Mouse (Mus musculus): ENCODE data around the gene Nle1.

DNA sequence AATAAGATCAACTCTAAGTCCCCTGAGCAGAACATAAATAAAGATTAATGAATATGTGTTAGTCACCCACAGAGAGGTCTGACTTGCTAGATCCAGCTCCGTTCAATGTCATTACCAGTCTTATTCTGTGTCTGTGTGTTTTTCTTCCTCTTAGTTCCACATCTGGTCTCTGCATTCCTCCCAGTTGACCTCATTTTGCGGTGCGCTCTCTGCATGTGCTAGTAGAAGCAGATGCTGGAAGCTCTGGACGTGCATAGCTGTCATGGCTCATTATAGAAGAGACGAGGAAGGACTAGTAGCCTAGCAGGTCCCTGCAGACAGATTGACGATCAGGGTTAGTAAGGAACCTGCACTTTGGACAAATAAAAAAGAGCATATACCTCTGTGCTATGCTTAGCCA lies 35.1 kb upstream of the Nle1 start:
- TF ChIP-seq CTCF (IDR thresholded peaks at IDR 0.05; ENCODE audit: extremely low read depth, insufficient read length, insufficient replicate concordance, low read depth, low read length) = no peak
- no peak for TF ChIP-seq POLR2A (IDR thresholded peaks at IDR 0.05; ENCODE audit: low read depth, low read length)

All from small intestine, adult 2 months (tissue).